Mouse (Mus musculus) stomach, embryonic 14.5 days (tissue): ENCODE data around the gene Pabpn1. TPM values are rescaled to one million over a fixed set of nuclear protein-coding genes. Genes with fewer than 3 reads are reported as not detected.

Source experiments
- ATAC-seq: fragments of 200-750 bp; cut with Nextera tagmentation; 2 replicates; pipeline ENCODE4 v1.8.0; 2017; ENCODE audit warnings: low read depth, moderate TSS enrichment; ENCODE audit not compliant: insufficient number of reproducible peaks, insufficient read depth, low FRiP score
- H3K27ac ChIP-seq: fragments of 300-500 bp; sonication (generic); 2 replicates; pipeline ENCODE4 v1.5.1; 2014; ENCODE audit warnings: mild to moderate bottlenecking, low read length, moderate library complexity, mixed read lengths
- H3K27me3 ChIP-seq: fragments of 300-500 bp; sonication (generic); 2 replicates; pipeline ENCODE4 v1.6.1; 2014; ENCODE audit warnings: low read length, control low read depth, mixed read lengths; ENCODE audit not compliant: control insufficient read depth, insufficient read depth
- H3K36me3 ChIP-seq: fragments of 300-500 bp; sonication (generic); 2 replicates; pipeline ENCODE4 v1.6.1; 2014; ENCODE audit warnings: mild to moderate bottlenecking, control low read depth, low read length, moderate library complexity, mixed read lengths; ENCODE audit not compliant: control insufficient read depth, insufficient read depth
- H3K4me1 ChIP-seq: fragments of 300-500 bp; sonication (generic); 2 replicates; pipeline ENCODE4 v1.6.1; 2014; ENCODE audit warnings: low read length, control low read depth, mixed read lengths; ENCODE audit not compliant: control insufficient read depth, insufficient read depth
- H3K4me2 ChIP-seq: fragments of 300-500 bp; sonication (generic); replicated peaks from 2 replicates; pipeline ENCODE4 v1.6.1; 2014; ENCODE audit warnings: low read depth, low read length, control low read depth
- H3K4me3 ChIP-seq: fragments of 300-500 bp; sonication (generic); 2 replicates; pipeline ENCODE4 v1.5.1; 2014; ENCODE audit warnings: low read depth, low read length, control low read depth
- H3K9ac ChIP-seq: fragments of 300-500 bp; sonication (generic); replicated peaks from 2 replicates; pipeline ENCODE4 v1.6.1; 2014; ENCODE audit warnings: low read depth, mild to moderate bottlenecking, control low read depth, low read length, moderate library complexity, mixed read lengths
- H3K9me3 ChIP-seq: fragments of 300-500 bp; sonication (generic); 2 replicates; pipeline ENCODE4 v1.6.1; 2016; ENCODE audit warnings: low read depth, low read length, control low read depth; ENCODE audit not compliant: control insufficient read depth
- WGBS: fragments of 180-500 bp; shearing (Covaris S2); extraction: QIAGEN DNeasy Blood & Tissue Kit; methylation state at CpG from one replicate; pipeline ENCODE4 v1.1.7; 2014; 5-methylcytosine and 5-hydroxymethylcytosine counted together
- polyA plus RNA-seq: library from polyadenylated mRNA; unstranded; fragments of >200 nt; fragmentation: Nextera tagmentation; extraction: Ambion mirVana; gene quantifications from 2 replicates; pipeline ENCODE4 v1.2.1, GENCODE M21; 2014

The Pabpn1 gene
- polyA plus RNA-seq, 1 experiment from 2014 or later = 136 TPM

- peaks cover 4% of the 10 kb centered on the region for H3K4me1 ChIP-seq
- no peak overlapping the region for H3K4me2 ChIP-seq
- H3K36me3 ChIP-seq = no peaks in the 10 kb centered on the region
- H3K9ac ChIP-seq = no peak overlapping the region
- no peak for ATAC-seq
- WGBS = 54% methylated on average over 6 of the region's 6 CpGs
- H3K27me3 ChIP-seq = no peaks in the 10 kb centered on the region
- H3K9me3 ChIP-seq = no peaks in the 10 kb centered on the region
- peak overlapping the region; percentile 78; the same call in 1 of the 2 replicates for H3K27ac ChIP-seq
- no peak overlapping the region for H3K4me3 ChIP-seq
Observed at GRCm38 (mm10) chr14:54936831-54937160, 44.5 kb downstream of the Pabpn1 start.

DNA sequence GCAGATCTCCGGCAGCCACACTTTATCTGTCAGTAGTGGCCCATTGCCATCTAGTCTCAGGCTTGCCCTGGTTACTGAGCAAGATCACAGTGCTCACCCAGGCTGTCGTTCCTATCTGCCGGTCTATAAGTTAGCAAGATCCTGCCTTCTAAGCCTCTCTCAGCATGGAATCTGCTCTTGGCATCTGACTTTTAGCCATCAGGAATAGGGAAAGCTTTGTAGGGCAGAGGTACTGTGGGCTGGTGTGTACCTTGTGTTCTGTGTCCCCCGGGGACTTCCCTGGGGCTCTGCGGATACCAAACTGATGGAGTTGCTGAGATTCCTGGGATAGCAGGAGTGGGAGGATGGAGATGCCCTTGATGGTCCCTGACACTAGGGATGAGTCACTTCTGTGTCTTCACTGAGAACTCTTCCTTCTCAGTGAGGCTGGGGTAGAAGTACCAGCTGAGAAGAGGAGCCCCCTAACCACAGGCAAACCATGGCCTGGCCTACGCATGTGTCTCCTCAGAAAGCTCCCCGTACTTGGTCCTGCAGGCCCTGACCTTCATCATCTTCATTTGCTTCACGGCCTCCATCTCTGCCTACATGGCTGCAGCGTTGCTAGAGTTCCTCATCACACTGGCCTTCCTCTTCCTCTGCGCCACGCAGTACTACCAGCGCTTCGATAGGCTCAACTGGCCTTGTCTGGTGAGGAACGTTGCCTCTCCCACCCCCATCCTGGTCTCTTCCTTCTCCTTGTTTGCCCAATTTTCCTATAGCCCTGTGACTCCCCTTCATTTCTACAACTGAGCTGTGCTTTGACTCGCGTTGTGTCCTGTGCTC lies 45.3 kb downstream of the Pabpn1 start:
- H3K9ac ChIP-seq = no peak overlapping the region
- WGBS = 87% methylated on average over 16 of the region's 16 CpGs

DNA sequence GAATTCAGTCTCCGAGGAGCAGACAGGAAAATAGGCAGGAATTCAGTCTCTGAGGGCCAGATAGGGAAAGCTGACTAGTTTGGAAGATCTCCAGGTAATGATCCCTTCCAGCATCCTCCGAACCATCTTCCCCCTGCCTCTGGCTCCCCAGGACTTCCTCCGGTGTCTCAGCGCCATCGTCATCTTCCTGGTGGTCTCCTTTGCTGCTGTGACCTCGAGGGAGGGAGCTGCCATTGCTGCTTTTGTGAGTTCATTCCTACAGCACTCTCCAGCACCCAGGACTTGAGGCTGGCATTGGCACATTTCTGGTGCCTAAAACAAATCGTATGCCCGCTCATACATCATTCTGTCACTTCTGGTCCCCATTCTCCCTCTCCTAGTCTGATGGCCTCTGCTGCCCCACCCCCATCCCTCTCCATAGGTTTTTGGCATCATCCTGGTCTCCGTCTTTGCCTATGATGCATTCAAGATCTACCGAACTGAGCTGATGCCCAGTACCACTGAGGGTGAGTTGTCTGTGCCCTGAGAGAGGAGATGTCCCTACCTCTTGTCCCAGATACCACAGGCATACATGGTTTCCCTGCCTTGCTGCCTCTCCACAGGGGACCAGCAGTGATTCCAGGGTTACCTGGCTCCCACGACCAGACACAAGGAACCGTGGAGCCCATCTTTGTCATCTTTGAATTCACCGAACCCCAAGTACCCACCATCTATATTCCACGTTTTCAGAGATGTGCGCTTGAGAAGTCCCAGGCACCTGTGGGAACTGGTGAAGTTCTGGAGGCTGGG lies 46.3 kb downstream of the Pabpn1 start:
- no peaks in the 10 kb centered on the region for H3K4me1 ChIP-seq
- no peaks in the 10 kb centered on the region for H3K27me3 ChIP-seq
- H3K9me3 ChIP-seq = no peaks in the 10 kb centered on the region
- H3K9ac ChIP-seq = no peak overlapping the region
- H3K4me2 ChIP-seq = no peak overlapping the region
- H3K36me3 ChIP-seq = no peaks in the 10 kb centered on the region
- H3K27ac ChIP-seq = no peak overlapping the region
- ATAC-seq = no peak
- 76% methylated on average over 15 of the region's 15 CpGs for WGBS
- no peak overlapping the region for H3K4me3 ChIP-seq

More for the DNA sequence above, 45.3 kb downstream of the Pabpn1 start:
- Histone ChIP-seq H3K27me3 (no peaks in the 10 kb centered on the region), H3K9me3 (no peaks in the 10 kb centered on the region), H3K4me3 (no peak overlapping the region), H3K4me1 (peaks cover 4% of the 10 kb centered on the region; the same call in 1 of the 2 replicates), H3K4me2 (no peak overlapping the region), H3K36me3 (no peaks in the 10 kb centered on the region), H3K27ac (no peak overlapping the region)
- ATAC-seq = no peak

GRCm38 (mm10) chr14:54939434-54940175 lies 47.3 kb downstream of the Pabpn1 start:
- Histone ChIP-seq H3K9me3 (no peaks in the 10 kb centered on the region), H3K4me1 (no peaks in the 10 kb centered on the region), H3K36me3 (no peaks in the 10 kb centered on the region), H3K4me3 (no peak overlapping the region), H3K4me2 (no peak overlapping the region), H3K27me3 (no peaks in the 10 kb centered on the region), H3K9ac (no peak overlapping the region), H3K27ac (no peak overlapping the region)
- ATAC-seq = no peak
- 46% methylated on average over 12 of the region's 12 CpGs for WGBS

DNA sequence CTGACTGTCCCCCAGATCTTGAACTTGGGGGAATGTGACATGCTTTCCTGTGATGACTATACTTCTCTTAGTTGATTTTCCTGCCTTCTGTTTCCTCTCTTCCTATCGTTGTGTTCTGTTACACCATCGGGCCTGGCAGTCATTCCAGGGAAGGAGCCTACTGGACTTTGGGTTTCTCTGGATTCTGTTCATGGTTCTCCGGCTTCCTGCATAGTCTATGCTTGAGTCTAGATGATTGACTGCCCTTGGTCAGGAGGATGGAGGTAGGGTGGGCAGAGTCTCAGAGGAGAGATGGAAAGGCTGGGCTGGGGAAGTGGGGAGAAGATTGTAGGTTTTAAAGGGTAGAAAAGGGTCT lies 47.9 kb downstream of the Pabpn1 start:
- Histone ChIP-seq H3K9me3 (no peaks in the 10 kb centered on the region), H3K4me1 (no peaks in the 10 kb centered on the region), H3K4me3 (no peak overlapping the region), H3K27ac (no peak overlapping the region), H3K4me2 (no peak overlapping the region), H3K27me3 (no peaks in the 10 kb centered on the region), H3K36me3 (no peaks in the 10 kb centered on the region), H3K9ac (no peak overlapping the region)
- ATAC-seq = no peak
- WGBS = 66% methylated on average over 3 of the region's 3 CpGs

- Histone ChIP-seq H3K36me3 (no peaks in the 10 kb centered on the region), H3K9ac (no peak overlapping the region), H3K27me3 (no peaks in the 10 kb centered on the region), H3K9me3 (no peaks in the 10 kb centered on the region), H3K4me2 (no peak overlapping the region), H3K4me1 (no peaks in the 10 kb centered on the region), H3K27ac (no peak overlapping the region), H3K4me3 (no peak overlapping the region)
- 59% methylated on average over 13 of the region's 13 CpGs for WGBS
- no peak for ATAC-seq
Observed at GRCm38 (mm10) chr14:54941024-54941978, 49.0 kb downstream of the Pabpn1 start.

- Histone ChIP-seq H3K4me3 (no peak overlapping the region), H3K9me3 (no peaks in the 10 kb centered on the region), H3K4me1 (no peaks in the 10 kb centered on the region), H3K27me3 (no peaks in the 10 kb centered on the region), H3K27ac (no peak overlapping the region), H3K36me3 (no peaks in the 10 kb centered on the region), H3K4me2 (no peak overlapping the region), H3K9ac (no peak overlapping the region)
- ATAC-seq = no peak
- 83% methylated on average over 8 of the region's 8 CpGs for WGBS
Observed at GRCm38 (mm10) chr14:54942479-54942878, 50.2 kb downstream of the Pabpn1 start.
